Mouse (Mus musculus): Measurements from ENCODE around the gene Prss16. TPM values are rescaled to one million over a fixed set of nuclear protein-coding genes. Genes with fewer than 3 reads are reported as not detected.

Gene Prss16
- 1.2 and 1.6 TPM in 2 replicates for polyA plus RNA-seq (2012; rRNA removed)

DNA sequence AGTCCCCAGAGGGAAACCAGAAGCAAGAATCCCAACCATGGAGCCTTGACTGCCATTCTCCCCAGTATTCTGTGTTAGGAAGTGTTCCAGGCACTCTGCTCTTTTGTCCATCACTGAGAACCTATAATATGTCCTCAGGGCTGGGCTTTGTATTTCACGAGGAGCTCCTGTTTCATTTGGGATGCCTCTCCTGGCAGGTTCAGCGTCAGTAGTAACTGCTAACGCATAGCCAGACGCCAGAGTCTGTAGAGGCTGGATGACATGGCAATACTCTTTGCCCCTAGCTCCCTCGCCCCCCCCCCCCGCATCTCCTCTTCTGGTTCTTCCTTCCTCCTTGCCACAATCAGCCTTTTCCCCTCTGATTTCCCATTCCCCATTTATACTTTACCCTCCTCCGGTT is at the start of gene Prss16:
TSS of gene Prss16 (minus strand) at position 101 of the 400 bp plus-strand sequence.

DNA sequence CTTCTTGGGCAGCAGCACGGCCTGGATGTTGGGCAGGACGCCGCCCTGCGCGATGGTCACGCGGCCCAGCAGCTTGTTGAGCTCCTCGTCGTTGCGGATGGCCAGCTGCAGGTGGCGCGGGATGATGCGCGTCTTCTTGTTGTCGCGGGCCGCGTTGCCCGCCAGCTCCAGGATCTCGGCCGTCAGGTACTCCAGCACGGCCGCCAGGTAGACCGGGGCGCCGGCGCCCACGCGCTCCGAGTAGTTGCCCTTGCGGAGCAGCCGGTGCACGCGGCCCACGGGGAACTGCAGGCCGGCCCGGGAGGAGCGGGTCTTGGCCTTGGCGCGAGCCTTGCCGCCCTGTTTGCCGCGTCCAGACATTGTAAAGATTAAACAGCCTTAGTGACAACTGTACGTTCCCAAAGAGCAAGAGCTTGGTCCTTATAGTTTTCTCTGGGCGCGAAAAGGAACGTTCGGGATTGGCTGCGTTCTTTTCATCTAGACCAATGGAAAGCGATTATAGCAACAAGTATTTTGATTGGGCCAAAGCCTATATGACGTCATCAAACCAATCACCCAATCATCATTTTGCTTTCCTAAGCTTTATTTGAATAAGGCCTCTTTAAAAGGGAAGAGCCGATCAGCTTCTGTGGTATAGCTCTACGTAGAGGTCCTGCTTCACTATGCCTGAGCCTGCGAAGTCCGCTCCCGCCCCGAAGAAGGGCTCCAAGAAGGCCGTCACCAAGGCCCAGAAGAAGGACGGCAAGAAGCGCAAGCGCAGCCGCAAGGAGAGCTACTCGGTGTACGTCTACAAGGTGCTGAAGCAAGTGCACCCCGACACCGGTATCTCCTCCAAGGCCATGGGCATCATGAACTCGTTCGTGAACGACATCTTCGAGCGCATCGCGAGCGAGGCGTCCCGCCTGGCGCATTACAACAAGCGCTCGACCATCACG is 33.3 kb upstream of the Prss16 start, which contains the start of the genes Hist1h2ag and Hist1h2bj:
TSS of gene Hist1h2ag (minus strand) at position 377 of the 935 bp plus-strand sequence.
TSS of gene Hist1h2bj (plus strand) at position 647 of the 935 bp plus-strand sequence.

DNA sequence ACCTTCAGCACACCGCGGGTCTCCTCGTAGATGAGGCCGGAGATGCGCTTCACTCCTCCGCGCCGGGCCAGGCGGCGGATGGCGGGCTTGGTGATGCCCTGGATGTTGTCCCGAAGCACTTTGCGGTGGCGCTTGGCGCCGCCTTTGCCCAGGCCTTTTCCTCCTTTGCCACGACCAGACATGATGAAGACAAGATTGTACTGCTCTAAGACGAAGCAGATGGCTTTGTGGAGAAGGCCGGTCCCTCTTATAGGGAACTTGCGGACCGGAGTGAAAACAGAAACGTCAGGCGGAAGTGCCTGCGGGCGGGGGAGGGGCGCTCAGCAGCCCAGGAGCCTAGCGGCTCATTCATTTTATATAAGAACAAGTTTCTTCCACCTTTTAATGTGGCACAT is 31.6 kb upstream of the Prss16 start, which contains the start of gene Hist1h4i:
TSS of gene Hist1h4i (minus strand) at position 221 of the 395 bp plus-strand sequence.

DNA sequence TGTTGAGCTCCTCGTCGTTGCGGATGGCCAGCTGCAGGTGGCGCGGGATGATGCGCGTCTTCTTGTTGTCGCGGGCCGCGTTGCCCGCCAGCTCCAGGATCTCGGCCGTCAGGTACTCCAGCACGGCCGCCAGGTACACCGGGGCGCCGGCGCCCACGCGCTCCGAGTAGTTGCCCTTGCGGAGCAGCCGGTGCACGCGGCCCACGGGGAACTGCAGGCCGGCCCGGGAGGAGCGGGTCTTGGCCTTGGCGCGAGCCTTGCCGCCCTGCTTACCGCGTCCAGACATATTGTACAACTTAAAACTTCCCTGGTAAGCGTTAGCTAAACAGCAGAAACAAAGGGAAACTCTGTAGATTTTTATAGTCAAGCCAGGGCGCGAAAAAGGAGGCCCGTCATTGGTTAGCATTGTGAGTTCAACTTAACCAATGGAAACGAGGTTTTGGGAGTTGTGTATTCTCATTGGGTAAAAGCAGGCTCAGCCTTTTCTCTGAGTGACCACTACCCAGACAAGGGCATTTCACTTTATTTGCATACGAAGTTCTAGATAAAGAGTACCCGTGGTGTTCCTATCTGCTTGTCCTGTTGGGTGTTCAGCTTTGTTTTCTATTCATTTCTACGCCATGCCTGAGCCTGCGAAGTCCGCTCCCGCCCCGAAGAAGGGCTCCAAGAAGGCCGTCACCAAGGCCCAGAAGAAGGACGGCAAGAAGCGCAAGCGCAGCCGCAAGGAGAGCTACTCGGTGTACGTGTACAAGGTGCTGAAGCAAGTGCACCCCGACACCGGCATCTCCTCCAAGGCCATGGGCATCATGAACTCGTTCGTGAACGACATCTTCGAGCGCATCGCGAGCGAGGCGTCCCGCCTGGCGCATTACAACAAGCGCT is 26.0 kb upstream of the Prss16 start, which contains the start of the genes Hist1h2ah and Hist1h2bk:
TSS of gene Hist1h2ah (minus strand) at position 302 of the 882 bp plus-strand sequence.
TSS of gene Hist1h2bk (plus strand) at position 604 of the 882 bp plus-strand sequence.

DNA sequence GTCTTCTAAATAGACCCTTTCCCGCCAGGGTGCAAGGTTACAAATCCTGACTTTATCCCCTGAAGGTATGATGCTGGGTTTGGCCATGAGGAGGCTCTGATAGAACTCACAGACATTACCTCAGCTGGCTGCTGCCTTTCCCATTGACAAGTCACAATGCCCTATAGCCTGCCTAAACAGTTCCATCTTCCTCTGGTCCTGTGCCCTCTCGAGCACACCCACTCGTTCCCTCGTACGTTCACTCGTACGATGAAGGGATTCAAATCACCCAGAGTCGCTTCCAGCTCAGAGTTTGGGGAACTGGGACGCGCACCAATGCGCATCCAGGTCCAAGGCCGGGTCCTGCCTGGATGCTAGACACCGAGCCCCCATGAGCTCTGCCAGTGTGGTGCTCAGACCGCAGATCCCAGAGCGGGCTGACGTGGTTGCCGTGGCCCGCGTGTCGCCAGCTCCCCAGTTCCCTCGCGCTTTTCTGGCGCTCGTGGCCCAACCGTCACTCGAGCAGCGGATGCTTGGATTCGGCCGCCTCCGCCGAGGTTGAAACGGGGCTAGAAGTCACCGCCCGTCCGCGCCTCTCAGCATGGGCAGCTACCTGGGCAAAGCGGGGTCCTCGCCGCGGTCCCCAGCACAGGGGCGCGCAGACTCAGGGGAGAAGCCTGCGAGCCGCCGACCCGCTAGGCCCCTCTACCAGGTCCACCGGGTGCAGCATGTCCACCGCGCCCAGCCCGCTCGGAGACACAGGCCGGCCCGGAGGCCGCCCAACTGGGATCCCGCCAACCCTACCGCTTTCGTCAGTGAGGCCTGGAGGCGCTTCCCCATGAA is 28.4 kb downstream of the Prss16 start, which contains the start of gene Pom121l2:
TSS of gene Pom121l2 (plus strand) at position 214 of the 822 bp plus-strand sequence.

Other genes starting within 250 kb of the Prss16 start
- gene Hist1h1b, start 229.1 kb downstream of the Prss16 start, polyA plus RNA-seq (2012; rRNA removed), result 1.4 and 1.5 TPM in 2 replicates
- gene Hist1h3i, start 226.4 kb downstream of the Prss16 start, polyA plus RNA-seq (2012; rRNA removed), result 48.3 and 58.4 TPM in 2 replicates
- 15.5 and 20.4 TPM in 2 replicates for gene Hist1h2an, start 222.5 kb downstream of the Prss16 start, polyA plus RNA-seq (2012; rRNA removed)
- 0.66 and 3.2 TPM in 2 replicates for gene Hist1h2bp, start 222.3 kb downstream of the Prss16 start, polyA plus RNA-seq (2012; rRNA removed)
- 37.1 and 59.1 TPM in 2 replicates for gene Hist1h2bq, start 199.5 kb downstream of the Prss16 start, polyA plus RNA-seq (2012; rRNA removed)
- not detected in 2 replicates for gene Hist1h2ao, start 199.3 kb downstream of the Prss16 start, polyA plus RNA-seq (2012; rRNA removed)
- gene Hist1h4m, start 198.0 kb downstream of the Prss16 start, polyA plus RNA-seq (2012; rRNA removed), result not detected in 2 replicates
- 47.6 and 53.6 TPM in 2 replicates for gene Hist1h4n, start 177.5 kb downstream of the Prss16 start, polyA plus RNA-seq (2012; rRNA removed)
- 577 and 675 TPM in 2 replicates for gene Hist1h2ap, start 176.2 kb downstream of the Prss16 start, polyA plus RNA-seq (2012; rRNA removed)
- gene Hist1h2br, start 176.0 kb downstream of the Prss16 start, polyA plus RNA-seq (2012; rRNA removed), result 32.1 and 54.0 TPM in 2 replicates
- 0.06 and 0.16 TPM in 2 replicates for gene Zfp184, start 64.6 kb downstream of the Prss16 start, polyA plus RNA-seq (2012; rRNA removed)
- gene Pom121l2, start 28.5 kb downstream of the Prss16 start, polyA plus RNA-seq (2012; rRNA removed), result not detected in 2 replicates
- gene Hist1h2ah, start 25.8 kb upstream of the Prss16 start, polyA plus RNA-seq (2012; rRNA removed), result 37.2 and 61.6 TPM in 2 replicates
- gene Hist1h2bk, start 26.1 kb upstream of the Prss16 start, polyA plus RNA-seq (2012; rRNA removed), result 27.3 and 32.1 TPM in 2 replicates
- 12.2 and 15.0 TPM in 2 replicates for gene Hist1h4i, start 31.6 kb upstream of the Prss16 start, polyA plus RNA-seq (2012; rRNA removed)
- 7.1 and 13.4 TPM in 2 replicates for gene Hist1h2ag, start 33.2 kb upstream of the Prss16 start, polyA plus RNA-seq (2012; rRNA removed)
- gene Hist1h2bj, start 33.5 kb upstream of the Prss16 start, polyA plus RNA-seq (2012; rRNA removed), result 14.1 and 15.9 TPM in 2 replicates
- not detected in 2 replicates for gene Vmn1r188, start 74.7 kb upstream of the Prss16 start, polyA plus RNA-seq (2012; rRNA removed)
- gene Vmn1r189, start 96.1 kb upstream of the Prss16 start, polyA plus RNA-seq (2012; rRNA removed), result not detected in 2 replicates
- not detected in 2 replicates for gene Vmn1r191, start 174.2 kb upstream of the Prss16 start, polyA plus RNA-seq (2012; rRNA removed)
- not detected in 2 replicates for gene Vmn1r192, start 181.4 kb upstream of the Prss16 start, polyA plus RNA-seq (2012; rRNA removed)
- gene Vmn1r193, start 213.4 kb upstream of the Prss16 start, polyA plus RNA-seq (2012; rRNA removed), result not detected in 2 replicates
- gene Vmn1r194, start 234.5 kb upstream of the Prss16 start, polyA plus RNA-seq (2012; rRNA removed), result not detected in 2 replicates